Mouse (Mus musculus) brain, embryonic 14.5 days (tissue): ENCODE results near the gene Cxcl9. TPM values are rescaled to one million over a fixed set of nuclear protein-coding genes. Genes with fewer than 3 reads are reported as not detected.
"Not testable (repeated sequence)": the region's sequence is repeated elsewhere in the genome, so short reads cannot be mapped to it uniquely, and the experiment has no call there.

ENCODE experiments used
- DNase-seq: peaks from one replicate; pipeline ENCODE4 v3.0.0-alpha.2; 2011; ENCODE audit warnings: low read depth
- CTCF ChIP-seq: fragments of 200-500 bp; IDR thresholded peaks from 2 replicates; pipeline ENCODE4 v1.5.1; 2012; ENCODE audit warnings: inconsistent platforms, mild to moderate bottlenecking, moderate library complexity, borderline replicate concordance; ENCODE audit not compliant: insufficient read depth, insufficient read length; ENCODE audit errors: extremely low read depth
- POLR2A ChIP-seq: fragments of 200-500 bp; IDR thresholded peaks from 2 replicates; pipeline ENCODE4 v1.6.1; 2012; ENCODE audit warnings: mild to moderate bottlenecking, inconsistent platforms, borderline replicate concordance; ENCODE audit not compliant: poor library complexity, insufficient read depth, insufficient read length, severe bottlenecking; ENCODE audit errors: extremely low read depth
- polyA plus RNA-seq: library from polyadenylated mRNA; depleted of rRNA; stranded (reverse); fragments of >200 nt; gene quantifications from 2 replicates; pipeline ENCODE4 v1.2.3, GENCODE M21; 2012

Cxcl9 gene
- polyA plus RNA-seq, 1 experiment = 0.03 TPM

DNA sequence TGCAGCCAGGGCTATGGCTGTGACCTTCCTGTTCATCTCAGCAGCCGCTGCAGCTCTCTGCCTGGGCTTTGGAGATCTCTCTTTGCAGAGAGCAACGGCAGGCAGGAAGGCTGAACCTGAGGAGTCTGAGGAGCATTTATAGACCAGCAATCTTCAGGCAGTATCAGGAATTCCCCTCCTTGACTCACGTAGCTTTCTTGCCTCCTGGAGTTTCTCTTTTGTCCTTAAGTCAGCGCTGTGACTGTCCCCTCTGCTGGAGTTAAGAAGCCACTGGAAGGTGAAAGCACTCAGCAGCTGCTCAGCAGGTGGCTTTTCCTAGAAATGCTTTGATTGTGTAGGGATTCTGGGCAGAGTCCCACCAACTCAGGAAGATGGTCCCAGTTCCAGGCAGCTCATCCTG lies 35.3 kb upstream of the Cxcl9 start:
- TF ChIP-seq POLR2A (no peak), CTCF (no peak)

DNA sequence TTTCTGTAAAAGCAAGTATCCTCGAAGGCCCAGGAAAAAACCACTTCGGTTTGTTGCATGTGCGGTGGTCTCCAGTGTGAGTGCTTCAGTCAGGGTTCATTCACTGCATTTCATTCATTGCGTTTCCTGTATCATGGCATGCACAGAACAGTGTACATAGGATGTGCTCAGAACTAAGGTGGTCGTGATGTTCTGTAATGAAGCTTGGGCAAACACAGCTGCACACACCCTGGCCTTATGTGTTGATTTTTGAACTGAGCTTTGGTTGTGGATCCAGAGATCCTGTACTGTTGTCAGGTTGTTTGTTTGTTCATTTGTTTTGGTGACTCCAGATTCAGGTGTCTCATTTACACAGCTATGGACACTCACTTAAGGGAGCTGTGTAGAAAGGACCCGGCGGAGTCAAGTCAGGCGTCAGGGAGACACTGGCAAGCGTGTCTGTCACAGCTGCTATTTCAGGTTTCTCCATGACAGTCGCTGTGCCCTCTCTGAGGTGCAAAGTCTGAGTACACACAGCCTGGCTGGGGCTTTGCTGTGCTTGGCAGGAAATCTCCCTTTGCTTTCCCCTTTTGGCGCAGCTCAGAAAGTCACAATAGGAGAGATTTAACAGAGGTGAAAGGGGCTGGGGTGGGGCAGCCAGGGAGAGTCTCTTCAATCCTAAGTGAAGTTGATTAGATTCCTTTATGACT lies 31.0 kb upstream of the Cxcl9 start:
- no peak for TF ChIP-seq POLR2A
- TF ChIP-seq CTCF = no peak
- no peak for DNase-seq

More for the DNA sequence above, 35.3 kb upstream of the Cxcl9 start:
- no peak for DNase-seq

DNA sequence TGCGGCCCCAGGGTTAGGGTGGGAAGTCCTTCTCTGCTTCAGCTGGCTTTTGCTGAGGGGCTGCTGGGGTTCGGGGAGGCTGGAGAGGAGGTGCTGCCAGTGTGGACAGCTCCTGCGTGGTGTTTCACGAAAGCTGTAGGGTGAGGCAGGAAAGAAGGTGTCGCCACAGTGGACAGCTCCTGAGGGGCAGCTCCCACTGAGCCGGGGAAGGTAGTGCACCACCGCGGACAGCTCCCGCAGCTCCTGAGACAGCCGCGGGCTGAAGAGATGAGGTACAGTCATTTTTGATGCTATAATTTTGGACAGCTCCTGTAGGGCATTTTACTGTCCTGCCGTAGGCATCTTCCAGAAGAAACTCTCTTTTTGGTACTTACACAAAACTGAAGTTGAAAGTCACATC lies 30.2 kb upstream of the Cxcl9 start:
- no peak for TF ChIP-seq POLR2A
- no peak for TF ChIP-seq CTCF

DNA sequence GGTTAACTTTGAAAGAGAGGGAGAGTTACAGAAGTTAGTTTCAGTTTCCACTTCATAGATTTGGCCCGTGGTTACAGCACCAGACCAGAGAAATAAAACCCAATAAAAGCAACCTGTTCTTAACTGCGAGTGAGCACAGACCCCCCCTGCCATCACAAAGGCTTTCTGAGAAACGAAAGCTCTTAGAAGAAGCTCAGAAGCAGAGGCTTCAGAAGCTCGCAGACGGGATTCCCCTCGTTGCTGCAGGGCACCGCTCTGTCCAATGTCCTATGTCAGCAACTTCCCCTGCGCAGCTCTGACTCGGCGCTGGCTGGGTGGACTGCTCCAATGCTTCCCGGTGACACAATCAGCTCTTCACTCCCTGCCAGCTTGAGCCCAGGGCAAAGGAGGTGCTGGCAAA lies 25.6 kb upstream of the Cxcl9 start:
- TF ChIP-seq POLR2A (no peak), CTCF (no peak)
- no peak for DNase-seq

More for the DNA sequence above, 30.2 kb upstream of the Cxcl9 start:
- no peak for DNase-seq

DNA sequence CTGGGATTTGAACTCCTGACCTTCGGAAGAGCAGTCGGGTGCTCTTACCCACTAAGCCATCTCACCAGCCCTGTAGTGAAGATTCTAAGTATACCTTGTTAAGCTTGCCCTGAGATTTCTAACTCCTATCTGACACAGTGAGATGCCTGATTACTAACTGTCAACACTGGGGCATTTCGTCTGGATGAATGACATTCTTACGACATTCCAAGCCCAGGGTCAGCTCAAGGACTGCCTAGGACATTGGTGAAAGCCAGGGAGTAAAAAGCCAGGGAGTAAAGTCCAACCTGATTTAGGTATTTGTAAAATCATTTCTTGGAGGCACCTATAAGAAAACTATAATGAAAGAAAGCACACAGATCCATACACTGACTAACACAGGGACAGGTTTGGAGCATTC lies 24.8 kb upstream of the Cxcl9 start:
- not testable (repeated sequence) for DNase-seq

DNA sequence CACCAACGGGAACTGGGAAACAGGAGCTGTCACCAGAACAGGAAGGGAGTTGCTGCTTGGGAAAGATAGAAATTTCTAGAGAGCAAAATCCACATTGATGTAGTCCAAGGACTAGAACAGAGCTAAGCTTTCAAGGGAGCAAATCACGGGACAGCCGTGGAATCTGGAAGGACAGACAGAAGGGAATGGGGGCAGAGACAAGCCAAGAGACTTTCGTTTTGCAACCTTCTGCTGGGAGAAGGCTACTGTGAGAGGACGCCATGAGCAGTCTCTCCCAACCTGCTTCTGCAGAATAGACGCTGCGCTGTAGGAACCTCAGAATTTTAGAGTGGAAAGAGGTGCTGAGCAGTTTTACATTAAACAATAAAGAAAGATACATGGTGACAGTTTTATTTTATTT lies 21.9 kb upstream of the Cxcl9 start:
- DNase-seq = no peak
- no peak for TF ChIP-seq CTCF
- no peak for TF ChIP-seq POLR2A

DNA sequence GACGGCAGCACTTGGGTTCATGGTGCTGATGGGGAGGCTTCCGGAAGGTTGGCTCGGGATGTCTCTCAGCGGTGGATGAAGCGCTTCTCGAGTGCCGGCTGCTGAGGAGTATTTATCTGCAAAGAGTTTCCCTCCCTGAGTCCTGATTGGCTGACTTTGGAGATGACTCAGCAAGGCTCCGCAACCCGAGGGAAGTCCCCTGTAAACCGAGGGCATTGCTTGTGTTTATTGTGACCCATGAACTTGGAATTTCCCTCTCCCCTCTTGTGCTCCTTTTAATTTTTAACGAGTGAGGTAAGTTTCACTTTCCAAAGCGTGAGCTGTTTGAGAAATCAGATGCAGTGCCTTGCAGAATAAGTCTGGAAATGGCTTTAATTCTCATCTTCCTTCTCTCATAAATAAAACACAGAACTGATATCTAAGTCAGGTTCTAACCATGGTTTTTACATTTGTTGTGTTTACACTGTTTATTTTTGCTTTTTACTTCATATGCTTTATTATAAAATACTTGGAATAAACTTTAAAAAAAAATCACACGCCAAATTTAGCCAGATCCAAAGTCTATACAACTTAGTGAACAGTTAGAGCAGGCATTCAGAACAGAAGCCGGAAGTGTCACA lies 21.0 kb upstream of the Cxcl9 start, which contains the start of gene Cxcl10:
Gene Cxcl10, minus strand, starts transcription at position 96 of the 620 bp plus-strand sequence.
- no peak for TF ChIP-seq CTCF
- TF ChIP-seq POLR2A = no peak
- peak; percentile 73 for DNase-seq

DNA sequence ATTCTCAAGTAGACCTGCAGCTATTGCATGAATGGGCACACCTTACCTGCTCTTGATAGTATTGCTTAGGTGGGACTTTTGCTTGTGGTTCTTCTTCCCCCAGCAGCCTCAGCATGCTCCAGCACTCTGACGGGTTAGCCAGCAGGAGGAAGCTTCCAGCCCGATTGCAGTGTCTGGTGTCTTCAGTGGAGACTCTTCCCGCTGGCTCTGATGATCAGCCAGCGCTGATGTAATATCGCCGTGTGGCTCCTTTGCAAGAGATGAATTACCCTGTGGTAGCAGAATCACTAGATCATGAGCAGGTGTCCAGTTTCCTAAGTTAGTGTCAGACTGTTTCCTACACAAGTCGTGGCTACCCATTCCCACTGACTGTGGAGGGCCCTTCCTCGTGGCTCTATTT lies 17.1 kb upstream of the Cxcl9 start:
- DNase-seq = no peak
- TF ChIP-seq CTCF (no peak), POLR2A (no peak)

DNA sequence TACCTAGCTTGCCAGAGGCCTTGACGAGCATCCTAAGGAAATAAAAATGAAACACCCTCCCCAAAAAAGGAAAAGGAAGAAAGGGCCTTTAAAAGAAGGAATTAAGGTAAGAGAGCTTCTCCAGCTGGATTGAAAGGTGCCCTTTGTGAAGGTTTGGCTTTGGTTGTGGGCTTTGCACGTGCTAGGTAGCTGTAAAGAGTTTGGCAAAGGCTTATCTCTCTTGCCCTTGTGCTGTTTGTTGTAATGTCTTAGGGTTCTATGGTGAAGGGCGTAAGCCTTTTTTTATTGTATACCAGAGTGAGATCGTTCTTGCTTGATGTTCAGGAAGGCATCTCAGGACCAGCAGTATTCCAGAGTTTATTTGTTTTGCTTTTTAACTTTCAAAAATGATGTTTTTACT lies 12.7 kb upstream of the Cxcl9 start:
- no peak for TF ChIP-seq CTCF
- TF ChIP-seq POLR2A = no peak
- no peak for DNase-seq

DNA sequence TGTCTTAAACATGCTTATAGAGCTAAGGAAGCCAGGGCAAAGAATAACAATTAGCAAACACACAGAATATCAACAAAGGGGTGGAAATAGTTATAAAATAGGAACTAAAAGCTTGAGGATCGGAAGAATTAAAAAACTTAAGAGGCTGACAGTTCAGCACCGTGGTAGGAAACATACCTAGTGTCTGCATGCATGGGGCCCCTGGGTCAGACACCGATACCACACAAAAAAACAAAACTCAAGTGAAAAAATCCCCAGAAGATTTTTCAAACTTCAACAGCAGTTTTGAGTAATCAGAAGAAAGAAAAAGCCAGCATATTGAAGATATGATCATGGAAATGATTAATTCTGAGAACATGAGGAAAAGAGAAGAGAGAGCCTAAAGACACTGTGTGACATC lies 8.9 kb upstream of the Cxcl9 start:
- DNase-seq = no peak
- no peak for TF ChIP-seq POLR2A
- TF ChIP-seq CTCF = no peak

DNA sequence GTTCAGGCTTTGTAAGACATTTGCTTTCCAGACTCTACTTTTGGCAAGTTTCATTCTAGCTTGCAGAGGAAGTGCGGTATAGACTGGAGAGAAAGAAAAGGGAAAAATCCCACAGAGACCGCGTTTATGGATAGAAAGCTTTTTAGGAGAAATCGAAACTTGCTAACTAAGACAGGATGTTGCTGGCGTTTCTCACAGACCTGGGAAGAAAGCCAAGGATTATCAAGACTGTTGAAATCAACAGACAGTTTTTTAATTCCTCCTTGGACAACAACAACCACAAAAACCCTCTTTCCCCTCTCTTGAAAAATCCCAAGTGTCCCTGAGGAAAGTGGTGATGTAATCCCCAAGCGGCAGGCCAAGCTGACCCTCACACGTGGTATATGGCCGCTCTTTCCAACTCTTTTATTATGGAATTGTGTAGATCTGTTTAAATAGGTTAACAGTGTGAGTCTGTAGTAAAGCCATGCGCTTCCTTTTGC lies 4.5 kb upstream of the Cxcl9 start:
- TF ChIP-seq POLR2A (no peak), CTCF (no peak)
- DNase-seq = peak; percentile 63
